Mouse (Mus musculus) lung, embryonic 14.5 days (tissue): Measurements from ENCODE around the gene Olfr325. TPM values are rescaled to one million over a fixed set of nuclear protein-coding genes. Genes with fewer than 3 reads are reported as not detected.

ENCODE experiments used
- ATAC-seq: fragments of 200-750 bp; cut with Nextera tagmentation; 2 replicates; pipeline ENCODE4 v1.8.0; 2017; ENCODE audit warnings: mild to moderate bottlenecking, moderate TSS enrichment, moderate library complexity; ENCODE audit not compliant: insufficient read depth
- DNase-seq: peaks from one replicate; pipeline ENCODE4 v3.0.0-alpha.2; 2015
- H3K27ac ChIP-seq: fragments of 300-500 bp; sonication (generic); 2 replicates; pipeline ENCODE4 v1.5.1; 2014; ENCODE audit warnings: low read depth, mild to moderate bottlenecking, moderate library complexity
- H3K27me3 ChIP-seq: fragments of 300-500 bp; sonication (generic); 2 replicates; pipeline ENCODE4 v1.6.1; 2014; ENCODE audit warnings: low read length, control low read depth; ENCODE audit not compliant: insufficient read depth
- H3K36me3 ChIP-seq: fragments of 300-500 bp; sonication (generic); 2 replicates; pipeline ENCODE4 v1.6.1; 2014; ENCODE audit warnings: control low read depth; ENCODE audit not compliant: insufficient read depth
- H3K4me1 ChIP-seq: fragments of 300-500 bp; sonication (generic); 2 replicates; pipeline ENCODE4 v1.6.1; 2014; ENCODE audit warnings: antibody characterized with exemption, control low read depth; ENCODE audit not compliant: insufficient read depth
- H3K4me2 ChIP-seq: fragments of 300-500 bp; sonication (generic); 2 replicates; pipeline ENCODE4 v1.6.1; 2014; ENCODE audit warnings: mild to moderate bottlenecking
- H3K4me3 ChIP-seq: fragments of 300-500 bp; sonication (generic); 2 replicates; pipeline ENCODE4 v1.5.1; 2014; ENCODE audit warnings: low read depth, low read length
- H3K9ac ChIP-seq: fragments of 300-500 bp; sonication (generic); 2 replicates; pipeline ENCODE4 v1.6.1; 2014
- H3K9me3 ChIP-seq: fragments of 300-500 bp; sonication (generic); 2 replicates; pipeline ENCODE4 v1.6.1; 2016; ENCODE audit warnings: low read depth, low read length, control low read depth
- CTCF ChIP-seq: IDR thresholded peaks from 2 replicates; pipeline ENCODE4 v1.5.1; 2016; ENCODE audit warnings: antibody characterized with exemption, low read depth
- WGBS: fragments of 180-500 bp; shearing (Covaris S2); extraction: QIAGEN DNeasy Blood & Tissue Kit; methylation state at CpG from one replicate; pipeline ENCODE4 v1.1.7; 2014; 5-methylcytosine and 5-hydroxymethylcytosine counted together
- polyA plus RNA-seq: library from polyadenylated mRNA; unstranded; fragments of >200 nt; fragmentation: Nextera tagmentation; extraction: Ambion mirVana; gene quantifications from 2 replicates; pipeline ENCODE4 v1.2.1, GENCODE M21; 2014

Gene Olfr325
- polyA plus RNA-seq, 1 experiment from 2014 or later = not detected

DNA sequence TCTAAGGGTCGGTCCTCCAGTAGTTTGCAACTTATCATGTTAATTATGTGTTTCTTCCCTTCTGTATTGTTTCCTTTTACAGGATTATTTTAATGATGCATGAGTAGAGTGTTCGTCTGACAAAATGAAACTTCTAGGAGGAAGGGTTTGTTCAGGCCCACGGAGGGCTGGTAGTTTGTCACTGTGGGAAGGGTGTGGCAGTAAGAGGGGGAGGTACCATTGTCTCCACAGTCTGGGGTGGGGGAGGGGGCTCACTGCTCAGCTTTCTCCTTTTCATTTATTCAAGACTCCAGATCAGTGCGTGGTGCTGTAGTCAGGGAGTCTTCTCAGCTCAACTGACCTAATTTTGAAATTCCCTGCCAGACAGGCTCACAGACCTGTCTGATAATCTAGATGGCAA lies 48.6 kb downstream of the Olfr325 start:
- Histone ChIP-seq H3K4me1 (no peaks in the 10 kb centered on the region), H3K9ac (no peak overlapping the region), H3K27ac (no peak overlapping the region), H3K36me3 (no peaks in the 10 kb centered on the region), H3K27me3 (no peaks in the 10 kb centered on the region), H3K4me2 (no peak overlapping the region), H3K9me3 (no peaks in the 10 kb centered on the region), H3K4me3 (no peak overlapping the region)
- DNase-seq (no peak), ATAC-seq (no peak)
- no peak for TF ChIP-seq CTCF
- 51% methylated on average over 4 of the region's 4 CpGs for WGBS

DNA sequence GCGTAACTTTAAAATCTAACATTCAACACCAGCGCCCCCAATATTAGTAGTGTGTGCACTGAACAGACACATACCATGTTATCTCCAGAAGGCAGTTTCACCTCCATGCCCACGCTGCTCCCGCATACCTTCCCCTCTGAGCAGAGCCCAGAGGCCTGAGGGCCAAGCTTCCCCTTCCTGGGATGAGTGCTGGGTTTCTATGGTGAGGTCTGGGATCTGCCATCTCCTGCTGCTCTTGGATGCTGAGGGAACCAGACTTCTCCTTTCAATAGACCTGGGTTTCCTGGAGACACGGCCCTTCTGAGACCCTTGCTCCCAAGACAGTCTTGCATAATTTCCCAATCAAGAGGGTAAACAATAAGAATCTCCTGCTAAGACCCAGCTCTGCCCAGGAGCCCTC lies 52.9 kb downstream of the Olfr325 start, which contains the start of gene Olfr323:
Olfr323 (minus strand) TSS at position 101 of the 400 bp plus-strand sequence.
- no peak within 1 kb of the TSS for H3K9ac ChIP-seq
- no peak within 1 kb of the TSS for H3K4me3 ChIP-seq
- WGBS = 70% methylated on average over 5 of the region's 5 CpGs
- no peaks in the 10 kb centered on the region for H3K4me1 ChIP-seq
- H3K9me3 ChIP-seq = no peaks in the 10 kb centered on the region
- no peaks in the 10 kb centered on the region for H3K27me3 ChIP-seq
- H3K27ac ChIP-seq = no peak within 1 kb of the TSS
- TF ChIP-seq CTCF = no peak
- ATAC-seq = no peak
- no peaks in the 10 kb centered on the region for H3K36me3 ChIP-seq
- no peak for DNase-seq
- H3K4me2 ChIP-seq = no peak within 1 kb of the TSS

Other genes starting within 250 kb of the Olfr325 start
- gene Zfp672, start 247.4 kb upstream of the Olfr325 start, polyA plus RNA-seq = 31.3 and 39.1 TPM in 2 replicates
- gene Sh3bp5l, start 247.0 kb upstream of the Olfr325 start, polyA plus RNA-seq = 26.3 and 26.4 TPM in 2 replicates
- not detected in 2 replicates for gene Lypd8, start 198.7 kb upstream of the Olfr325 start, polyA plus RNA-seq
- gene 1810065E05Rik, start 156.6 kb upstream of the Olfr325 start, polyA plus RNA-seq = not detected in 2 replicates
- gene Gm12253, start 145.2 kb upstream of the Olfr325 start, polyA plus RNA-seq = not detected in 2 replicates
- not detected in 2 replicates for gene Lypd9, start 124.8 kb upstream of the Olfr325 start, polyA plus RNA-seq
- not detected in 2 replicates for gene Olfr30, start 115.5 kb upstream of the Olfr325 start, polyA plus RNA-seq
- not detected in 2 replicates for gene Olfr332, start 85.2 kb upstream of the Olfr325 start, polyA plus RNA-seq
- gene Olfr331, start 75.2 kb upstream of the Olfr325 start, polyA plus RNA-seq = not detected in 2 replicates
- gene Olfr330, start 42.9 kb upstream of the Olfr325 start, polyA plus RNA-seq = not detected in 2 replicates
- gene Olfr329-ps, start 31.3 kb upstream of the Olfr325 start, polyA plus RNA-seq = not detected in 2 replicates
- gene Olfr328, start 22.1 kb upstream of the Olfr325 start, polyA plus RNA-seq = 0.07 and 0.08 TPM in 2 replicates
- not detected in 2 replicates for gene Olfr224, start 7.2 kb upstream of the Olfr325 start, polyA plus RNA-seq
- gene Olfr324, start 17.4 kb downstream of the Olfr325 start, polyA plus RNA-seq = not detected in 2 replicates
- not detected in 2 replicates for gene 2210407C18Rik, start 38.3 kb downstream of the Olfr325 start, polyA plus RNA-seq
- not detected in 2 replicates for gene Olfr323, start 52.8 kb downstream of the Olfr325 start, polyA plus RNA-seq
- gene Trim58, start 62.7 kb downstream of the Olfr325 start, polyA plus RNA-seq = 0.11 TPM in 1 of 2 replicates, not detected in the other
- gene Olfr322, start 81.1 kb downstream of the Olfr325 start, polyA plus RNA-seq = not detected in 2 replicates
- not detected in 2 replicates for gene Olfr320, start 103.4 kb downstream of the Olfr325 start, polyA plus RNA-seq
- not detected in 2 replicates for gene Olfr319, start 121.4 kb downstream of the Olfr325 start, polyA plus RNA-seq
- gene Olfr318, start 146.3 kb downstream of the Olfr325 start, polyA plus RNA-seq = not detected in 2 replicates
- gene Olfr317, start 161.5 kb downstream of the Olfr325 start, polyA plus RNA-seq = not detected in 2 replicates
- not detected in 2 replicates for gene Olfr316, start 175.0 kb downstream of the Olfr325 start, polyA plus RNA-seq
- gene Olfr315, start 195.5 kb downstream of the Olfr325 start, polyA plus RNA-seq = not detected in 2 replicates
- gene Olfr314, start 205.2 kb downstream of the Olfr325 start, polyA plus RNA-seq = 0.11 TPM in 1 of 2 replicates, not detected in the other
- not detected in 2 replicates for gene Fam183b, start 224.2 kb downstream of the Olfr325 start, polyA plus RNA-seq
- not detected in 2 replicates for gene Olfr313, start 237.3 kb downstream of the Olfr325 start, polyA plus RNA-seq